Mouse (Mus musculus) retina, postnatal 1 day (tissue): ENCODE data around the gene Dnajc2.
"Not testable (repeated sequence)": the region's sequence is repeated elsewhere in the genome, so short reads cannot be mapped to it uniquely, and the experiment has no call there.

Source experiments
- DNase-seq: peaks from one replicate; pipeline ENCODE4 v3.0.0-alpha.2; 2012

The Dnajc2 gene

DNA sequence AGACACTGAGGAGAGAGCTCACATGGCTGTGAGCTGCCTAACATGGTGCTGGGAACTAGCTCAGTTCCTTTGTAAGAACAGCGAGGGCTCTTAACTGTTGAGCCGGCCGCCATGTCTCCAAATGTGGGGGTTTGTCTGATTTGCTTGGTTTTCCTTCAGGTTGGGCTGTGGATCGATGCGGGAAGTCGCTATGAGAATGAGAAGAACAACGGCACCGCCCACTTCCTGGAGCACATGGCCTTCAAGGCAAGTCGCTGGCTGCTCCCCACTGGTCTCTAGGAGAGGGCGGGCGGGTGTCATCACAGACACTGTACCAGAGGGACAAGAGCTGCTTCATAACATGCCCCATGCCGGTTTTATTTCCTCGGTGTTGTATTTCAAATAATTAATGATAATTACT, 45.2 kb downstream of the Dnajc2 start:
- no peak for DNase-seq

DNA sequence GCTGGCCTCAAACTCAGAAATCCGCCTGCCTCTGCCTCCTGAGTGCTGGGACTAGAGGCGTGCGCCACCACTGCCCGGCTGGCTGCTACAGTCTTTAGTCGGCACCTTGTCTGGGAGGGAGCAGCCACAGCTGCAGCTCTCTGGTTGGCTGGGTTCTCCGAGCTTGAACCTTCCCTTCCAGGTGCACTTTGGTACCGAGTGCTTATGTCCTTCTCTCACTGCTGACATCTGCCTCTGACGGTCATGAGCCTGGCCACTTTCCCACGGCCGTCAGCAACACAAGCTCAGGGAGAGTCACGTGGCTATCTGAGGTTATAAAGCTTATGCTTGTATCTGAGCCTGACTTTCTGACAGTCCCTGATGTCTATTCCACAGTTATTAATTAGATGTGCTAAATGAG, 45.9 kb downstream of the Dnajc2 start:
- no peak for DNase-seq

DNA sequence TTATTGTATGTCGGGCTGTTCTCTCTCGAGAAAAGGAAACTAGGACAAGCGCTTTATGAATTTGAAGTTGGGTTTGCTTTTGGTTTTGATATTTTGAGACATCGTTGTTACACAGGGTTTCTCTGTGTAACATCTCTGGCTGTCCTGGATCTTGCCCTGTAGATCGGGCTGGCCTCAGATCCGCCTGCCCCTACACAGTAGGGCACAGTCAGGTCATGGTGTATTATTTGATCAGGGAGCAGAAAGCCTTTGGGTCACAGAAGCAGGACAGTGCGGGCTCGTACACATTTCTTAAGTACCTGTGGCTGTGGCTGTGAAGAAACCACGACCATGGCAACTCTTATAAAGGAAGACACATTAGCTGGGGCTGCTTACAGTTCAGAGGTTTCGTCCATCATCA, 47.4 kb downstream of the Dnajc2 start:
- no peak for DNase-seq

DNA sequence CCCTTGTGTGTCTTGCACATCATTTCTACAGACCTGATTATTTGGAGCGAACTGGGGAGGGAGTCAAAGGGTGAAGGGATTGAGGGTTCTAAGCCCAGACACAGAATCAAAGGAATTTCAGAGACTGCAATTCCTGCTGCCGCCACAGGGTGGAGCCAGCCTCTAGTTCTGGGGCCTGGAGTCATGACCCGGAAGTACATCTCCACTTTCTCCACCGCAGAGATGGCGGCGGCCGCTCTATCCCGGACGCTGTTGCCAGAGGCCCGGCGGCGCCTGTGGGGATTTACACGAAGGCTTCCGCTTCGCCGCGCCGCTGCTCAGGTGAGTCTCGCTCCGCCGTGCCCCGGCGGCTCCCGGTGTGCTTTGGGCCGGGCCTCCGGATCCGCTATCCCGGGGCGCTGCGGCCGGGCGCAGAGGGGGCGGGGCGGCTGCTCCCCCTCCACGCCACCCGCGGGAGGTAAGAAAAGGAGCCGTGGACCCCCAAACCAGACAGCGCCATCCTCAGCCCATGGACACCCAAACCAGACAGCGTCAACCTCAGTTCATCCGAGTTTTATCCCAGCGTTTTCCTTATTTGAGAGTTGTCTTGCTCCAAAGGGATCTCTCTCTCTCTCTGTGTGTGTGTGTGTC, 48.0 kb downstream of the Dnajc2 start, which contains the start of gene Pmpcb:
Gene Pmpcb, plus strand, starts transcription at position 186 of the 630 bp plus-strand sequence.
- DNase-seq = peak; percentile 94

DNA sequence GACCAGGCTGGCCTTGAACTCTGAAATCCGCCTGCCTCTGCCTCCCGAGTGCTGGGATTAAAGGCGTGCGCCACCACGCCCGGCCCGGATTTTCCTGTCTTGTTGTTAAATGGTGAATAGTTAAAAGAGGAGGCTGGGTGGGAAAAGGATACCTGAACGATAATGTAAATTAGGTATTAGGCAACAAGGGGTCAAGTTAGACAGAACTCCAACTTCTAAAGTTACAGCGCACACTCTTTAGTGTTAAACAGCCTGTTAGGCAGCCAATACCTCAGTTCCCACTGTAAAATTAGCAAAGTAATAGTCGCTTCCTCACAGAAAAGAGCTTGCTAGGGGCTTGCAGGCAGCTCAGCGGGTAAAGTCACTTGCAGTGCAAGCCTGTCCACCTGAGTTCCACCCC, 49.0 kb downstream of the Dnajc2 start:
- no peak for DNase-seq

DNA sequence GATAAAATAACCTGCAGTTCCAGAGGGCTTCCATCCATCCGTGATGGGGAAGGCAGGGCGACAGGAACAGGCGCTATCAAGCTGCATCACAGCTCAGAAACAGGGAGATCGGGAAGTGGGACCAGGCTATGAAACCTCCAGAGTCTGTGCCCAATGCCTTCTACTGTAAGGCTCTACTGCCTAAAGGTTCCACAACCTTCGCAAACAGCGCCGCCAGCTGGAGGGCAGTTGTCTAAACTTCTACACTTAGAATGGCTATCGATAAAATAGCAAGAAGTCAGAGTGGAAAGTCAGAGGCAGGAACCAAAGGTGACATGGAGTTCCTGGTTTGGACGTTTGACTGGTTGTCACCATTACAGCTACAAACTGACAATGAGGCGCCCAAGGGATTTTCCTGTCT, 49.5 kb downstream of the Dnajc2 start:
- peak; percentile 65 for DNase-seq

DNA sequence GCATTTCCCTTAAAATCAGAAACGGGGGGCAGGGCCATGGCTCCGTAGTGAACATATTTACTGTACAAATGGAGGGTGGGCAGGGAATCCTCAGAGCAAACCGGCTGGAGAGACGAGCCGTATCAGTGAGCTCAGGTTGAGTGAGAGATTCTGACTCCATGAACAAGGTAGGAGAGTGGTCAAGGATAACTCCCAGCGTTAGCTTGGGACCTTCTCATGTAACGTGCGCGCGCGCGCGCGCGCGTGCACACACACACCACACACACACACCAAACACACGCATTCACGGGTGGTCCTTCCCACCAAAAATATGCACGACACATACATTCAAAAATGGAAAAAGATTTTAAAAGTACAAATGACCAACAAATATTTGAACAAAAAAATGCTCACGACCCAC, 50.0 kb downstream of the Dnajc2 start:
- no peak for DNase-seq

DNA sequence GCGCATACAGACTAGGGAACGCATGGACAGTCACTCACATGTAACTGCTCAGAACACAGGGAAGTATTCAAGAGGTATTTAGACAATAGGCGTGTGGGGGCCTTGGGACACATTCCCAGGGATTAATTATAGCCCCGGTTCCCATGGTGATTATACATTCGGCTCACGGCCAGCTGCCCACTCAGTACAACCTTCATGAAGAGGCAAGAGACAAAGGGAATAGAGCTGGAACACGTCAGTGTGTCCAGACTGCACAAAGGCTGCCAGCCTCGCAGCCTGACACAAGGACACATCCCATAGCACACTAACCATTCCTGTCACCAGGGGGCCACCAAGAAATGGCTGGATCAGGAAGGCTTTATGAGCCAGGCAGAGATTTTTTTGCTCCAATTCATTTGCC, 52.1 kb downstream of the Dnajc2 start:
- peak; percentile 97 for DNase-seq

DNA sequence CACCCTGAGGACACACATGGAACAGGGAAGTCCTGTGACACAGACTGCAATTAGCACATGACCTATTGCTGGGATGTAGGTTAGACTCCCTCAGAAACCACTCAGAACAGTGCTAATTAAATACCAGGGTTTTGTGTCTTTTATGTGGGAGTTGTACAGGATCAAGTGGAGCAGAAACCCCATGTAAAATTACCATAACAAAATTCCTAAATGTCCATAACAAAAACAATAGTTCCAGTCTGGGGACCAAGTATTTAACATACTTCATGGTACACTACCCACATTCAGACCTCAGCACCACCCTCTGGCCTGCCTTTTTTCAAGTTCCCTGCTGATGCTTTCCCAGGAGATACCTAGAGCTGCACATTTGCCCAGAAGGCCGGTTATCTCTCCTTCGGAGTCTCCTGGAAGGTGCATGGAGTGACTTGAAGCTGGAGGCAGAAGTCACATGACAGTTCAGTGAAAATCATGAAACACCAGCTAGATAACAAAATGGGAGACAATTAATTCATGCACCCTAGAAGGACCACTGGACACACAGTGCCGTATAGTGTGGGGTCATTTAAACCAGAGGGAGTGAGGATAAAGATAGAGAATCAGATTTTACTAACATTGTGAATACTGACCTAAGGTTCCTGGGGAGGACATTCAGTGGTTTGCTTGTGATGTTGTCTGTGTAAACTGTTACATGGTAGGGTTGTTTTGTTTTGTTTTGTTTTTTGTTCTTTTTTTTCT, 52.7 kb downstream of the Dnajc2 start:
- peak; percentile 74 for DNase-seq

DNA sequence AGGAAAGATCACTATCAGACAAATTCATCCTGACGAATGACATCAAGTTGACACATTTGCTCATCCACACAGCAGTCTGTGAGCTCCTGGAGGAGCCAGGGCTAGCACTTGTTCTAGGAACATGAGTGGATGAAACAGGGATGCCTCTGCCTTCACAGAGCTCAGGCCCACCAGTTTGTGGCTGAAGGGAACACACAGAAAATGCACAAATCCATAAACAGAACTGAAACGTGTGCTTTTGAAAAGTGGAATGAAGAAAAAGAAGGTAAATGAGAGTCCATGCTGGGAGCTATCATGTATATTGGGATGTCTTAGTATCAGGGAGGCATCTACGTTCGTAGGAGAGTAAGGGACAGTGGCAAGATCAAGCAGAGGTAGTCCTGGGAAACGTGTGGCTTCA, 55.9 kb downstream of the Dnajc2 start:
- no peak for DNase-seq

DNA sequence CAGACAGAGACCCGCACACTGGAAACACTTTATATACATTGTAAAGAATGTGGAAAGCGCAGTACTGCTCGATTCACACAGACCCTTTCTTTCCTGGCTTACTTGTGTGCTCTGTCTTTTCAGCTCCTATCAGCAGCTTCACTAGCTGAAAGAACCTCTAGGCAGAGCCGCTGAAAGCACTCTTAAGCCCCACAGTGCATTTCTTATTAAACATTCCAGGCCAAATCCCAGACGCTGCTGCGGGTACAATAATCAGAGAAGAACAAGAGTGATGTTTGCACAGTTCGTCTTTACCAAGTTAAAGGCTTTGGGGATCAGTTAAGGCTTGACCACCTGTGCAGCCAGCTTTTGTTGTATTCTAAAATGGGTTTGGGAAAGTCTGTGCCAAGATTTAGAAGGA, 60.2 kb downstream of the Dnajc2 start:
- peak; percentile 44 for DNase-seq

DNA sequence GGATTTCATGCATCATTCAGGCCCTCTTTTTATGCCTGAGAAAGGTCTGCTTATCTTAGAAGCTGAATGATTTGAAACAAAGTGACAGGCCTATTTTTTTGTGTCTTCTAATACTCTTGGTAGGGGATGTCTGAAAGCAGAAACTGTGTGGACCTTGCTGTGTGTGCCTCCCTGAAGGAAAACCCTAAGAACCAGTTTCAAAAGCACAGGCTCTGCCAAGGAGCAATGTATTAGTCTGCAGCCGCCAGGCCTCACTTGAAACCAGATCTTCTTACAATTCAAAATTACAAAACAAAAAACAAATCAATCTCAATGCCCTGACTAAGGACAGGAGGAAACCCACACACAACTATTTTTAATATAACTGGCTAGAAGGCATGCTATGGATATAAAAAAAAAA, 60.6 kb downstream of the Dnajc2 start:
- DNase-seq = peak; percentile 37

DNA sequence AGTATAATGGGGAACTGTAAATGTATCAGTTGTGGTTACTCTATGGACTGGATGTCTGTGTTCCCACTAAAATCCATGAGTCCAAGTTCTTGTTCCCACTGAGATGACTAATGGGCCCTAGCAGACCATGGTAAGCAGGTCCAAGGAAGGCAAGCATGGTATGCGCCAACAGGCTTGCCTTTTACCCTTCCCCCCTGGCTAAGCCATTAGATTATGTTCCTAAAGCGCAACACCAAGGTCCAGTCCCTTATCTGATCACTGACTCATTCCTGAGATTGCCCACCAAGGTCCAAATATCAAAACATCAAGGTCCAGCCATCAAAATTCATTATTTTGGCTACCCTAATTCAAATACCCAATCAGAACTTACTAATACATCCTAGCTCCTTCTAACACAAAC, 65.8 kb downstream of the Dnajc2 start:
- DNase-seq = no peak

DNA sequence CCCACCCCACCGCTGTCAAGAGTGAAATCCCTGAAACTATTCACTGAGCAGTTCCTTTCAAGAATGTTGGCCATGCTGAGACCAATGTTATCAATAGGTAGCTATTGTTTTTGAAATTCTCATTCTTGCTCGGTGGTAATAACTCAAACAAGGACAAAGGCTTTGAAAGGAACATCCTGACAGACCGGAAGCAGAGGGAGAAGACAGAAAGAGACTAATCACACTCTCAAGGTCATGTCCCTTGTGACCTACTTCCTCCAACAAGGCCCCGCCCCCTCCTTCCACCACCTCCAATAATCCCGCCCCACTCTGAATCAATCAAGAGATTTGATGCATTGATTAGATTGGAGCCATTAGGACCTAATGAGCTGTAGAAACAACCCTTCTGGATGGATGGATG, 66.5 kb downstream of the Dnajc2 start:
- no peak for DNase-seq

DNA sequence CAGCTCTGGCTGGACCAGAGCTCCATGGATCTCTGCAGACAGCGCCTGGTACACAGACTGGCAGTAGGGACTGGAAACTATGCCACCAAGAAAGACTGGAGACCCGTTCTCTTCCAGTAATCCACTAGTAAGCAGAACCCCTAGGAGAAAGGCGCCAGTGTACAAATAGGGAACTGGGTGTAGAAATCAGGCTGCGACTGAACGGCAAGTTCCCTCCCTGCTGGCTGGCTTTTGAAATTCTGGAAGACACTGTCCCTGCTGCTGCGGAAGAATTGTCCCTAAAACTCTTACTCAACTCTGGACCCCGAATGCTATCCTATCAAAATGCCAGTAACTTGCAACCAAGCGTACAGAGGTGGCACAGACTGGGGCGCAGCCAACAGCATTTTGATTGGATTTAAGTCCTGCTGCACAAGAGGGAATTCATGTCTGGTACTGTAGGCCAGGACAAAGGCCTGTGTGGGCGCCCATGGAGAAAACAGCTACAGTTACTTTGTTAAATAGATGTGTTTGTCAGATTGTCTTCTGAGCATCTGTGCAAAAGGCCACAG, 67.8 kb downstream of the Dnajc2 start:
- DNase-seq = no peak

DNA sequence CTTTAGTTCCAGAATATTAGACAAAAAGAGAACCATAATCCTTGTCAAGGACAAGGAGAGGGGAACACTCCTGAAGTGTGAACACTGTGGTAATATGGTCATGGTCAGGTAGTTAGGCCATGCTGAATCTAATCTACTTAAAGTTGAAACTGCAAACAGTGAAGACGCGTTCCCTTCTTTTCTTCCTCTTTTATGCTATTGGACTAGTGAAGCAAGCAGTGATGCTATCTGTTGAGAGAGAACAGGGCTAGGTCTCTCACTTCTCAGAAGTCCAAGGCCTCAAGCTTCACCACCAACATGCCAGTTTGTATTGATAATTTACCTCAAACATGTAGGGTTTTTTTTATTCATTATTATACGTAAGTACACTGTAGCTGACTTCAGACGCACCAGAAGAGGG, 70.6 kb downstream of the Dnajc2 start:
- no peak for DNase-seq

DNA sequence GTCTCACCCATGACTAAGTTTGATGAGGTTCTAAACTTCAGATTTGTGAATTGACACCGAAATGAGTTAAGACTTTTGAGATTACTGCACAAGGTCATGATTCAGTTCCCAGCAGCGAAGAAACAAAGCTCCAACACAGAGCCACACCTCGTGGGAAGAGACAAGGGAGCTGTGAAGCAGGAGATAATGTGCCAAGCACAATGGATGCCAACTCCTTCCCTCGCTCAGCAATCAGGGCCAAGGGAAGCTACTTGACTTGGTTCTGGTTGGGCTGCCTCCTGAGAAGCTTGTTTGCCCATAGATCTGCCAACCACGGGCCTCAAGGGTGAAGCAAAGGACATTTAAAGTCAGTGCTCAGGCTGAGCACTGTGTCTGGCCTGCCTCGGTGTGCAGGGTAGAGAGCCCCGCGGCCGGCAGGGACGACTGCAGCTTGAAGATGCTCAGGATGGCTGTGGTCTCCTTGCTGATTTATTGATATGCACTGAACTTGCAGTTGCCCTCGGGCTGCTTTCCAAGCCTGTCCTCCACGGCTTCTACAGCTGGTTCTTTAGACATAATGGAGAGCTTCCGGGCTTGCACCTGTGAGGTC, 72.8 kb downstream of the Dnajc2 start:
- DNase-seq = no peak

DNA sequence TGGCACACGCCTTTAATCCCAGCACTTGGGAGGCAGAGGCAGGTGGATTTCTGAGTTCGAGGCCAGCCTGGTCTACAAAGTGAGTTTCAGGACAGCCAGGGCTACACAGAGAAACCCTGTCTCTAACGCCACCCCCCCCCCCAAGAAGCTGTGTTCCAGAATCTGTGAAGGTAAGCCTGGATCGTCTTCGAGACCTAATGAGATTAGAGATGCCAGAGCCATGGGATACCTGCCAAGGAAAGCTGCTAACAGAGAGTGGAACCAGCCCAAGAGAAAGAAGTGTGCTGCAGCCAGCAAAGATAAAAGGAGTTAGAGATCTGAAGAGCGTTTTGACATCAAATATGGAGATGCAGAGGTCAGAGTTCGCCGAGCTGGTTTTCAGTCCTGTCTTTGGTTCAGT, 77.0 kb downstream of the Dnajc2 start:
- not testable (repeated sequence) for DNase-seq
